Mouse (Mus musculus) heart, embryonic 13.5 days (tissue): ENCODE data around the gene Cyp2b23. TPM values are rescaled to one million over a fixed set of nuclear protein-coding genes. Genes with fewer than 3 reads are reported as not detected.
"Not testable (repeated sequence)": the region's sequence is repeated elsewhere in the genome, so short reads cannot be mapped to it uniquely, and the experiment has no call there.

Experiments
- ATAC-seq: fragments of 200-750 bp; cut with Nextera tagmentation; 2 replicates; pipeline ENCODE4 v1.8.0; 2017; ENCODE audit warnings: moderate TSS enrichment; ENCODE audit not compliant: insufficient number of reproducible peaks, low FRiP score, low TSS enrichment; ENCODE audit errors: extremely low read depth
- H3K27ac ChIP-seq: fragments of 300-500 bp; sonication (generic); replicated peaks from 2 replicates; pipeline ENCODE4 v1.5.1; 2015; ENCODE audit warnings: moderate library complexity, mild to moderate bottlenecking, inconsistent platforms
- H3K27me3 ChIP-seq: fragments of 300-500 bp; sonication (generic); replicated peaks from 2 replicates; pipeline ENCODE4 v1.6.1; 2015; ENCODE audit warnings: mild to moderate bottlenecking, inconsistent platforms
- H3K36me3 ChIP-seq: fragments of 300-500 bp; sonication (generic); 2 replicates; pipeline ENCODE4 v1.6.1; 2015; ENCODE audit warnings: mild to moderate bottlenecking, inconsistent platforms
- H3K4me1 ChIP-seq: fragments of 300-500 bp; sonication (generic); 2 replicates; pipeline ENCODE4 v1.6.1; 2015; ENCODE audit warnings: inconsistent platforms
- H3K4me2 ChIP-seq: fragments of 300-500 bp; sonication (generic); 2 replicates; pipeline ENCODE4 v1.6.1; 2015; ENCODE audit warnings: inconsistent platforms, mild to moderate bottlenecking, moderate library complexity
- H3K4me3 ChIP-seq: fragments of 300-500 bp; sonication (generic); 2 replicates; pipeline ENCODE4 v1.5.1; 2015; ENCODE audit warnings: moderate library complexity, mild to moderate bottlenecking, inconsistent platforms
- H3K9ac ChIP-seq: fragments of 300-500 bp; sonication (generic); 2 replicates; pipeline ENCODE4 v1.6.1; 2015; ENCODE audit warnings: inconsistent platforms, mild to moderate bottlenecking, moderate library complexity
- H3K9me3 ChIP-seq: fragments of 300-500 bp; sonication (generic); 2 replicates; pipeline ENCODE4 v1.6.1; 2016; ENCODE audit warnings: inconsistent platforms
- WGBS: fragments of 180-500 bp; shearing (Covaris S2); methylation state at CpG from one replicate; pipeline ENCODE4 v1.1.7; 2015; ENCODE audit warnings: mixed read lengths; 5-methylcytosine and 5-hydroxymethylcytosine counted together
- polyA plus RNA-seq: library from polyadenylated mRNA; unstranded; fragments of >200 nt; fragmentation: Nextera tagmentation; extraction: Ambion mirVana; gene quantifications from 2 replicates; pipeline ENCODE4 v1.2.1, GENCODE M21; 2015

The Cyp2b23 gene
- polyA plus RNA-seq = not detected in 2 replicates

DNA sequence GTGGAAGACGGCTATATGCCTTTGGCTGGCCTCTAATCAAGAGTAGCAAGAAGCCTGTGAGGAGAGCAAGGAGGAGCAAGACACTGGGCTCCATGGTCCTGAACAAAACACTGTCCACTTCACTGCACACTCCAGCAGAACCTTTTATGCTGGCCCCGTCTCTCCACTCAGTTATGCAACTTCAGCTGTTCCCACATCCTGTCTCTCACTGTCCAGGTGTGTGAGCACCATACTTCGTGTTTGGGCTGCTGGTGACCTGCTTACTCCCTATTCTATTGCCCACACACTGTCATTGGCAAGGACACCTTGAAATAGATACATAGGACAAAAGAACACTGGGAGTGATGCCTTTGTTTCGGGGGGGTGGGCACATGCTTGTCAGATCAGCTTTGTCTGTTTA lies at the start of gene Cyp2b23:
Gene Cyp2b23, minus strand, starts transcription at position 101 of the 400 bp plus-strand sequence.
- Histone ChIP-seq H3K27ac (no peak within 1 kb of the TSS), H3K9ac (no peak within 1 kb of the TSS)
- no peak for ATAC-seq

GRCm38 (mm10) chr7:26711061-26711460 lies 24.8 kb upstream of the Cyp2b23 start:
- no peak overlapping the region for H3K9ac ChIP-seq
- H3K4me2 ChIP-seq = no peak overlapping the region
- H3K27ac ChIP-seq = no peak overlapping the region
- H3K27me3 ChIP-seq = no peaks in the 10 kb centered on the region
- H3K36me3 ChIP-seq = no peaks in the 10 kb centered on the region
- 80% methylated on average over 11 of the region's 11 CpGs for WGBS
- H3K4me1 ChIP-seq = no peaks in the 10 kb centered on the region
- H3K4me3 ChIP-seq = no peak overlapping the region
- H3K9me3 ChIP-seq = no peaks in the 10 kb centered on the region
- no peak for ATAC-seq

More for the DNA sequence above, at the start of gene Cyp2b23:
- Histone ChIP-seq H3K27me3 (no peaks in the 10 kb centered on the region), H3K4me3 (no peak within 1 kb of the TSS), H3K4me2 (no peak within 1 kb of the TSS), H3K36me3 (no peaks in the 10 kb centered on the region), H3K4me1 (no peaks in the 10 kb centered on the region), H3K9me3 (peaks cover 13% of the 10 kb centered on the region; the same call in 1 of the 2 replicates)
- 71% methylated on average over 4 of the region's 4 CpGs for WGBS

- Histone ChIP-seq H3K9ac (no peak overlapping the region), H3K9me3 (no peaks in the 10 kb centered on the region), H3K4me2 (no peak overlapping the region), H3K4me3 (no peak overlapping the region), H3K27me3 (no peaks in the 10 kb centered on the region), H3K27ac (no peak overlapping the region), H3K36me3 (no peaks in the 10 kb centered on the region), H3K4me1 (no peaks in the 10 kb centered on the region)
- ATAC-seq = no peak
- 34% methylated on average over 11 of the region's 11 CpGs for WGBS
These were observed 20.8 kb upstream of the Cyp2b23 start for GRCm38 (mm10) chr7:26707061-26707460.

DNA sequence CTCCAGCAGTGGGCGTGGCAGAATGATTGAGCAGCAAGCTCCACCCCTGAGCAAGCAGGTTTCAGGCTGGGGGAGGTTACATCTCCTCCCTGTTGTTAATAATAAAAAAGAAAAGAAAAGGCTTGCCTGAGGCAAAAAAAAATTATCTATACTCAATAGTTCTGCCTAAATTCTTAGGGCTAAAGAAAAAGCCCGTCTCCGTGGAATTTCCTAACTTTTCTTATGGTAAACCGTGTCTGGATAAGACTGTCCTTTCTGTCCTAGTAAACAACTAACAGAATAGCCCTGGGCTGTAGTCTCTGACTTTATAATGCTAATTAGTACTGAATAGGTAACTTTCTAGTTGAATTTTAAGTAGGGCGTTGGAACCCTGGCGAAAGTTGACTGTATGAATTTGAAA lies 20.0 kb upstream of the Cyp2b23 start:
- not testable (repeated sequence) for H3K9ac ChIP-seq, H3K36me3 ChIP-seq, H3K4me1 ChIP-seq, H3K27ac ChIP-seq, H3K4me3 ChIP-seq, H3K27me3 ChIP-seq, H3K4me2 ChIP-seq, H3K9me3 ChIP-seq, ATAC-seq
- WGBS = 42% methylated on average over 6 of the region's 6 CpGs

DNA sequence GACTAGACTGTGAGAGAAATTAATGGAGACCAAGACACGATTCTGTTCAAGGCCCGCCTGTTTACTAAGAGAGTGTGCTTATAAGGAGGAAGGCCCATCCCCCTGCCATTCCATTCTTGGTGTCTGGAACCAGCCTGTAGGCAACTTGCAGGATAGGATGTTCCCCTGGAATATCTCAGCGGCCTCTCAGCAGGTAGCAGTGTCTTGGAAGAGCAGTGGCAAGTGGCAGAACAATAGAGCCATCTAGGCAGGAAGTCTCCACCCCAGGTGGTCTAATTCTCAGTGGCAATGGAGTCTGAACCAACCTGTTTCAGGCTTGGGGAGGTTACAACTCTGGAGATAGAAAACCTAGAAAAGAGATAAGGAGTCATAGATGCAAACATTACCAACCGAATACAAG lies 13.9 kb upstream of the Cyp2b23 start:
- ATAC-seq = no peak
- WGBS = 66% methylated on average over 4 of the region's 4 CpGs
- no peaks in the 10 kb centered on the region for H3K27me3 ChIP-seq
- no peaks in the 10 kb centered on the region for H3K9me3 ChIP-seq
- no peak overlapping the region for H3K9ac ChIP-seq
- no peaks in the 10 kb centered on the region for H3K4me1 ChIP-seq
- no peak overlapping the region for H3K4me3 ChIP-seq
- H3K4me2 ChIP-seq = no peak overlapping the region
- H3K27ac ChIP-seq = no peak overlapping the region
- no peaks in the 10 kb centered on the region for H3K36me3 ChIP-seq

GRCm38 (mm10) chr7:26685713-26686112 lies 524 bp downstream of the Cyp2b23 start:
- H3K9ac ChIP-seq = no peak overlapping the region
- H3K4me1 ChIP-seq = no peaks in the 10 kb centered on the region
- no peak overlapping the region for H3K4me2 ChIP-seq
- peaks cover 13% of the 10 kb centered on the region; the same call in 1 of the 2 replicates for H3K9me3 ChIP-seq
- no peak for ATAC-seq
- H3K27ac ChIP-seq = no peak overlapping the region
- H3K4me3 ChIP-seq = no peak overlapping the region
- H3K27me3 ChIP-seq = no peaks in the 10 kb centered on the region
- H3K36me3 ChIP-seq = no peaks in the 10 kb centered on the region
- 60% methylated on average over 2 of the region's 2 CpGs for WGBS

GRCm38 (mm10) chr7:26667466-26667865 lies 18.8 kb downstream of the Cyp2b23 start:
- H3K36me3 ChIP-seq, H3K4me2 ChIP-seq, H3K27ac ChIP-seq, H3K9me3 ChIP-seq, H3K4me1 ChIP-seq, H3K4me3 ChIP-seq, H3K9ac ChIP-seq, H3K27me3 ChIP-seq, ATAC-seq: not testable (repeated sequence)
- WGBS = 17% methylated on average over 2 of the region's 2 CpGs

- H3K4me2 ChIP-seq = no peak overlapping the region
- H3K9me3 ChIP-seq = peaks cover 5% of the 10 kb centered on the region; the same call in 1 of the 2 replicates
- no peak for ATAC-seq
- WGBS = 66% methylated on average over 5 of the region's 5 CpGs
- H3K36me3 ChIP-seq = no peaks in the 10 kb centered on the region
- no peak overlapping the region for H3K27ac ChIP-seq
- no peaks in the 10 kb centered on the region for H3K27me3 ChIP-seq
- H3K4me3 ChIP-seq = no peak overlapping the region
- no peak overlapping the region for H3K9ac ChIP-seq
- H3K4me1 ChIP-seq = no peaks in the 10 kb centered on the region
These were observed 20.2 kb downstream of the Cyp2b23 start for GRCm38 (mm10) chr7:26666011-26666410.

DNA sequence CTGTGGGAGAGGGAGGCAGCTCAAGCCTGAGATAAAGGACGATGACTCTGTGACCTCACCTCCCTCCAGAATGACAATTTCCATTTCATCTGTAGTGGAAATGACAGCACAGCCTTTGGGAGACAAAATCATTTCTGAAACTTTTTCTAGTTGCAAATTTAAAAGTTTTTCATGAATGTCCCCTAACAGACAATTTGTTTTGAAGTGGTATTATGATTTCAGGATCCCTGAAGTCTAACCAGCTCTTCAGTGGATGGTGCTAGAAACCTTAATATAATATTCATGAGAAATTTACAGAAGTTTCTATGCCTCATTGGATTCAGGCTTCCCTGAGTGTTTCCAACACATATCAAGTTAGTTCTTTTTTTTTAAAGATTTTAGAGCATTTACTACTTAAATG lies 67.9 kb downstream of the Cyp2b23 start, which contains the start of gene Vmn1r185:
Gene Vmn1r185, minus strand, starts transcription at position 101 of the 400 bp plus-strand sequence.
- not testable (repeated sequence) for H3K27me3 ChIP-seq, H3K36me3 ChIP-seq, H3K4me1 ChIP-seq, ATAC-seq, H3K9ac ChIP-seq, H3K4me3 ChIP-seq, H3K9me3 ChIP-seq, H3K27ac ChIP-seq, H3K4me2 ChIP-seq
- 50% methylated on average over 1 of the region's 1 CpGs for WGBS

Other genes starting within 250 kb of the Cyp2b23 start
- not detected in 2 replicates for gene Nlrp9a, start 151.4 kb downstream of the Cyp2b23 start, polyA plus RNA-seq
- gene Vmn1r185, start 68.0 kb downstream of the Cyp2b23 start, polyA plus RNA-seq = not detected in 2 replicates
- gene Cyp2b19, start 70.7 kb upstream of the Cyp2b23 start, polyA plus RNA-seq = not detected in 2 replicates
- not detected in 2 replicates for gene Cyp2g1, start 122.5 kb upstream of the Cyp2b23 start, polyA plus RNA-seq
- gene Cyp2a5, start 148.9 kb upstream of the Cyp2b23 start, polyA plus RNA-seq = not detected in 2 replicates